Mouse (Mus musculus) midbrain, embryonic 10.5 days (tissue): ENCODE measurements at regions not wholly inside any gene's neighbourhood (a gene's known extent, or its start where the extent isn't known, plus 50 kb on each side); places are given as distances from the start of the nearest gene placed in this dataset.

Experiments used
- DNase-seq: peaks from one replicate; pipeline ENCODE4 v3.0.0-alpha.2; 2017; ENCODE audit warnings: low spot score
- H3K27ac ChIP-seq: fragments of 300-500 bp; sonication (generic); replicated peaks from 2 replicates; pipeline ENCODE4 v1.5.1; 2016; ENCODE audit warnings: mild to moderate bottlenecking
- H3K27me3 ChIP-seq: fragments of 300-500 bp; sonication (generic); 2 replicates; pipeline ENCODE4 v1.6.1; 2016; ENCODE audit warnings: low read depth, mild to moderate bottlenecking; ENCODE audit not compliant: poor library complexity, severe bottlenecking
- H3K36me3 ChIP-seq: fragments of 300-500 bp; sonication (generic); 2 replicates; pipeline ENCODE4 v1.6.1; 2016; ENCODE audit warnings: mild to moderate bottlenecking, moderate library complexity
- H3K4me1 ChIP-seq: fragments of 300-500 bp; sonication (generic); 2 replicates; pipeline ENCODE4 v1.6.1; 2016
- H3K4me3 ChIP-seq: fragments of 300-500 bp; sonication (generic); 2 replicates; pipeline ENCODE4 v1.5.1; 2016; ENCODE audit warnings: mild to moderate bottlenecking, moderate library complexity
- H3K9me3 ChIP-seq: fragments of 300-500 bp; sonication (generic); replicated peaks from 2 replicates; pipeline ENCODE4 v1.6.1; 2016; ENCODE audit warnings: mild to moderate bottlenecking
- WGBS: fragments of 180-500 bp; shearing (Covaris S2); methylation state at CpG from one replicate; pipeline ENCODE4 v1.1.7; 2016; 5-methylcytosine and 5-hydroxymethylcytosine counted together

DNA sequence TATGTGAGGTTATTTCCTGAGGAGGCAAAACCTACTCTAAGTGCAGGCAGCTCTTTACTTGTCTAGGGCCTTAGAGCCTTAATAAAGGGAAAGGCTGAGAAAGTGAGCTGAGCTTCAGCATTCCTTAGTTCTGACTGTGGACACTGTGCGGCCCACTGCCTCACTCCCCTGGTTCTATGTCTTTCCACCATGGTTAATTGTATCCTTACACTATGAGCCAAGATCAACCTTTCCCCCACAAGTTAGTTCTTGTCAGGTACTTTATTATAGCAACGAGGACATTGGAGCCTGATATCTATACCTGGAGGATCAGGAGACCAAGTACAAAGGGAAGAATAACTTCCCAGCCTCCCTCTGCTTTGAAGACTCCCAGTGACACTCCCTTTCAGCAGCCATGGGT, 101.7 kb upstream of the Tbl1xr1 start:
- Histone ChIP-seq H3K27ac (no peak overlapping the region), H3K4me1 (peaks cover 3% of the 10 kb centered on the region; the same call in 1 of the 2 replicates), H3K9me3 (no peaks in the 10 kb centered on the region), H3K4me3 (no peak overlapping the region), H3K27me3 (no peaks in the 10 kb centered on the region), H3K36me3 (no peaks in the 10 kb centered on the region)
- DNase-seq = no peak
- WGBS = 93% methylated on average over 2 of the region's 2 CpGs

DNA sequence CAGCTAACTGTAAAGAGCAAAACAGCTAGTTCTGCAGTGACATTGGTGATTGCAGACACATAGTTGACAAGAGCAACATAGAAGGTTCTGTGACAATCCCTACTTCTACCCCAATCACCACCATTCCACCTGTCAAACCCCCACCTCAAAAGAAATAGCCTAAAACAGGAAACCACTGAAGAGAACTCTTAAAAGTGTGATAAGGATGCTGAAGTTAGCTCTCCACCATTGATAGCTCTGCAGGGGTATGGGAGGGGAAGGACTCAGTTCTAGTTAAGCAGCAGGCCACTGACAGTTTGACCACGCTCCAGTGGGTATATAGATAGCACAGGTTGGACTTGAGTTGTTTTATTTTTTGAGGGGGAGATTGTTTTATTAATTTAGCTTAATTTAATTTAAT, 98.7 kb upstream of the Tbl1xr1 start:
- Histone ChIP-seq H3K27me3 (no peaks in the 10 kb centered on the region), H3K27ac (no peak overlapping the region), H3K9me3 (no peaks in the 10 kb centered on the region), H3K4me3 (no peak overlapping the region), H3K4me1 (no peaks in the 10 kb centered on the region), H3K36me3 (no peaks in the 10 kb centered on the region)
- no peak for DNase-seq
- WGBS = 89% methylated on average over 1 of the region's 1 CpGs

DNA sequence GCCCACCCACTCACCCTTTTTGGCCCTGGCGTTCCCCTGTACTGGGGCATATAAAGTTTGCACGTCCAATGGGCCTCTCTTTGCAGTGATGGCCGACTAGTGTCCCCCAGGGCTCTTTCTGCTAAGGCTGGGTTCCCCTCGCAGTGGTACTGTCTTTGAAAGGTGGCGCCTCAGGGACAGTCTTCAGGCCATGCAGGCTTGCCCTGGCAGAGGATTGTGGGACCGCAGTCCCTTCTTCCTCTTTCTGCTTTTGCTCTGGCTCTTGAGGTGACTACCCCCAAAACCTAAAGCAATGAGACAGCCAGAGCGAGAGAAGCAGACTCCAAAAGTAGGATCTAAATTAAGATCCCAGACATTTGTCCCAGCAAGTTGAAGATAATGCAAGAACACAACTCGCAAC, 93.5 kb upstream of the Tbl1xr1 start:
- Histone ChIP-seq H3K27me3 (no peaks in the 10 kb centered on the region), H3K27ac (no peak overlapping the region), H3K9me3 (no peaks in the 10 kb centered on the region), H3K4me3 (no peak overlapping the region), H3K4me1 (no peaks in the 10 kb centered on the region), H3K36me3 (no peaks in the 10 kb centered on the region)
- WGBS = 91% methylated on average over 8 of the region's 8 CpGs
- no peak for DNase-seq

DNA sequence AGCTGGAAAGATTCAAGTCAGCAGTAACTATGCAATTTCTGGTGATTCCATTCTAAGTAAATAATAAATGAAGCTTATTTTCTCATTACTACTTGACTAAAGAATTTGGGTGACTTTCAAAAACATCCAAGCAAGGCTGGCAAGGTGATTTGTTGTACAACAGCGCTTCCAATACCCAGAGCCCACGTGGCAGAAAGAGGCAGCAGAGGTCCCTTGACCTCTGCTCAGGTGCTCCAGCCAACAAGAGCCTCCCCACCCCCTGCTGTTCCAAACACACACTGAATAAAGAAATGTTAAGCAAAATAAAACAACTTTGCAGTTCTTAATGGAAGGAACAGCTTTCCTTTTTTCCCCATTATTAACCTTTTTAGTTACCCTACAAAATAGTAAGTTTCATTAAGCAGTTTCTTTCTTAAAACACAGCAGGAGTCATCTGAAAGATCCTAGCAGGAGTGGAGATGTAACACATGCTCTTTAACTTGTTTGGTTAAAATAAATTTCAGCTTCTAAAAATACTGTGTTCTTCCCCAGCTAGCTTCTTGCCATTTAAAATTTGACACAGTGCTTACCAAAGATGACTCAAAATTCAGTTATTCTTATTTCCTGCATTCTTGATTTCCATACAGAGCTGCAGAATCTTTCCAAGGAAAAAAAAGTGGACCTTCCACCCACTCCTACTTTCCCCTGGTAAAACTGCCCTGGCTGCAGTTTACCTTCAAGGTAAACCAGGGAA, 92.3 kb upstream of the Tbl1xr1 start:
- Histone ChIP-seq H3K4me1 (no peaks in the 10 kb centered on the region), H3K4me3 (no peak overlapping the region), H3K27ac (no peak overlapping the region), H3K27me3 (no peaks in the 10 kb centered on the region), H3K36me3 (no peaks in the 10 kb centered on the region), H3K9me3 (no peaks in the 10 kb centered on the region)
- DNase-seq = no peak
- WGBS = 40% methylated on average over 2 of the region's 2 CpGs

DNA sequence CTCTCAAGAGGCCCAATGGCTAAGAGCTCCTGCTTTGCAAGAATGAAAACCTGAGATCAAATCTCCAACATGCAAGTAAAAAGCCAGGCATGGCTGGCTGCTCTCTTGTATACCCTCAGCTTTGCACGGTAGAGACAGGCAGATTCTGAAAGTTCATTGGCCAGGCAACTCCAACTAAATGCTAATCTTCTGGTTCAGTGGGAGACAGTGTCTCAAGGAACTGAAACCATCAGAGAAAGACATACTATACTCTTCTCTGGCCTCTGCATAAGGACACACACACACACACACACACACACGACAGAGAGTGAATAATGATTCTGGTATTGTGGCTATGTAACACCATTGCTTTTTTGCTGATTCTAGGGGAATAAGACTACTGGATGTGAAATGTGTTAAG, 91.6 kb upstream of the Tbl1xr1 start:
- H3K9me3 ChIP-seq = no peaks in the 10 kb centered on the region
- H3K36me3 ChIP-seq = no peaks in the 10 kb centered on the region
- H3K4me3 ChIP-seq = no peak overlapping the region
- WGBS = 68% methylated on average over 2 of the region's 2 CpGs
- H3K27me3 ChIP-seq = no peaks in the 10 kb centered on the region
- H3K27ac ChIP-seq = no peak overlapping the region
- DNase-seq = no peak
- H3K4me1 ChIP-seq = no peaks in the 10 kb centered on the region

DNA sequence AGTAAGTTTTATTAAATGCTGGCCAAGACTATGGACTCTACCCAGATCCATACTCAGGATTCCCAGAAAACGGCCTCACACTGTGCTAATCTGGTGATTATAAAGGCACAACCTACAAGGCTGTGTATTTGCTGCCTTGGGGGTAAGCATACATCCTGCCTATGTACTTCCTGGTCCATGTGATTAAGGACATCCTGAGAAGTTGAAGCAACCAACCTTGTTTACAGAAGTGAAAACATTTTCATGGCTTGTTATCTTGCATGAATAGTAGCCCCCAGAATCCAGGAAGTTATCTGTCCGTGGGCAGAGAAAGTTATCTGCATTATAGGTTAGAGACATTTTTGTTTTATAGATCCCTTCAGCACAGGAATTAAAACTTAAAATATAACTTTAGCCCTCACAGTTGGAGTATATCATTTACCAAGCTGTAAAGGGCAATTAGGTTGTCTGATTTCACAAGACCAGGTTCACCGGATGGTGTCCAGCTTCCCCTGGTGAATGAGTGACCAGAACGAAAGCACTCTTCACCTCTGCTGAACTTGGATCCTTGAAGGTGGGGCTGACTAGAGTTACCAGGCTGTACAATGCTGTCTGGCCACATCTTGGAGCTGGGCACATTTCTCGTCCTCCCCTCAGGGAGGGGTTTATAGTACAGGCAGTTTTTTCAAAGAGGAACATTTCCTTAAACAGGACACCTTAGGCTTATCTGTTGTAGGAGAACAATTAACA, 90.1 kb upstream of the Tbl1xr1 start:
- 84% methylated on average over 5 of the region's 5 CpGs for WGBS
- no peaks in the 10 kb centered on the region for H3K27me3 ChIP-seq
- no peak for DNase-seq

DNA sequence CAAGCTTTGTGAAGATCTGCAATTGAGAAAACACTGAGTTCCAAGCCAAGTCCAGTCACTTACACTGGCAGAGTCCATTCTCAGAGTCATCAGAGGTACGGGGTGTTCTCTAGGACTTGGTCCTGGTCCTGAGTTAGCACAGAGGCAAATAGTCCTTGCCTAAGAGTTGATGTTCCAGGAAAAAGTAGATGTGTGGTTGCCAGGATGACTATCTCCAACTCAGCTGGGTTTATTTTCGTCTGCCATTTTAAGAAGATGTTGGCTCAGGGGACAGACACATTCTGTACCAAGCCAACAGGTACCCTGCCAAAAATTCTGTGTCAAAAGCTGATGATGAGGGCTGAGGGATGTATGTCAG, 89.6 kb upstream of the Tbl1xr1 start:
- DNase-seq = no peak
- Histone ChIP-seq H3K4me3 (no peak overlapping the region), H3K27me3 (no peaks in the 10 kb centered on the region), H3K36me3 (no peaks in the 10 kb centered on the region), H3K27ac (no peak overlapping the region), H3K9me3 (no peaks in the 10 kb centered on the region), H3K4me1 (no peaks in the 10 kb centered on the region)
- 85% methylated on average over 2 of the region's 2 CpGs for WGBS

More for the DNA sequence above, 90.1 kb upstream of the Tbl1xr1 start:
- Histone ChIP-seq H3K27ac (no peak overlapping the region), H3K9me3 (no peaks in the 10 kb centered on the region), H3K4me3 (no peak overlapping the region), H3K36me3 (no peaks in the 10 kb centered on the region), H3K4me1 (no peaks in the 10 kb centered on the region)

DNA sequence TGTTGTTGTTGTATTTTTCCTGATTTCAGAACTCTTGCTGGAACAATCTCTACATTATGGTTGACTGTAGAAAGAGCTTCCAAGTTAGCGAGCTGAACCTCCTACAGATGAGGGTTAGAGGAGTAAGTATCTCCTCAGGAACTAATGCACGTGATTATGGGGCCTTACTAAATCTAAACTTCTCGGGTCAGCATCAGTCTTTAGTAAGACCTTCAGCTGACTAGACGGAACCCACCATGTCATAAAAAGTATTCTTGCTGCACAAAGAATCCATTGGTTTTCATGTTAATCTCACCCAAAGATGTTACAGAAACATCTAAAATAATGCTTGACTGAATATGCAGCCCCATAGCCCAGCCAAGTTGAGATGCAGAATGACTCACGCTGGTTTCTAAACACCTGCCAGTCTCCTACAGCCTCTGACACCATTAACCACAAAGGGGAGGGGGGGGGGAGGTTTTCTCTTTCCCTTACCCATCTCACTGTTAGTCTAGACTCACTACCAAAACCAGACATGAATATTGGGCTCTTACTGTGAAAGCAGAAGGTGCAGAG, 88.9 kb upstream of the Tbl1xr1 start:
- no peak for DNase-seq
- no peaks in the 10 kb centered on the region for H3K4me1 ChIP-seq
- WGBS = 80% methylated on average over 5 of the region's 5 CpGs
- H3K4me3 ChIP-seq = no peak overlapping the region
- no peaks in the 10 kb centered on the region for H3K9me3 ChIP-seq
- no peaks in the 10 kb centered on the region for H3K27me3 ChIP-seq
- H3K36me3 ChIP-seq = no peaks in the 10 kb centered on the region
- no peak overlapping the region for H3K27ac ChIP-seq

DNA sequence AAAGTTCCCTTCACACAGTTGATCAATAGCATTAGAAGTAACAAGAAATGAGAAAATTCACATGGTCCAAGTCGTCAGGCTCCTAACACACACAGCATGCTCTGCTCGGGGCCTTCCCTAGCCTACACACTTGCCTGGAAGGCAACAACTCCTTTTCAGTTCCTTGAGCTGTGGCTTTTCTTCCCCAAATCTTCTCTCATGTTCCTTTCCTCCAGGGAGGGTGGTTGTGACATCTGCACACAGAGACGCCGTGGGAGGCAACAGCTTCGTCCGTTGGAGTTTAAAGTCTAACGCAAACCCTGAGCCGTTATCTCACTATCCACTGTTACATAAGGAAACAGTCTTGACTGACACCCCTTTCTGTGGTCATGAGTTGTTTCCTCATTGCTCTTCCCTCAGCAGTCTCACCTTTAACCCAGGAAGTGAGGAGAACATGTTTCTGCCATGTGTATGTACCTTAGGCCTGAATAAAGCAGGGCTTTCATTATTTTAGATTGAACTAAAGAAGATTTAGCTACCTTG, 88.4 kb upstream of the Tbl1xr1 start:
- Histone ChIP-seq H3K9me3 (no peaks in the 10 kb centered on the region), H3K27ac (no peak overlapping the region), H3K4me1 (no peaks in the 10 kb centered on the region), H3K27me3 (no peaks in the 10 kb centered on the region), H3K4me3 (no peak overlapping the region), H3K36me3 (no peaks in the 10 kb centered on the region)
- 93% methylated on average over 8 of the region's 8 CpGs for WGBS
- DNase-seq = no peak

DNA sequence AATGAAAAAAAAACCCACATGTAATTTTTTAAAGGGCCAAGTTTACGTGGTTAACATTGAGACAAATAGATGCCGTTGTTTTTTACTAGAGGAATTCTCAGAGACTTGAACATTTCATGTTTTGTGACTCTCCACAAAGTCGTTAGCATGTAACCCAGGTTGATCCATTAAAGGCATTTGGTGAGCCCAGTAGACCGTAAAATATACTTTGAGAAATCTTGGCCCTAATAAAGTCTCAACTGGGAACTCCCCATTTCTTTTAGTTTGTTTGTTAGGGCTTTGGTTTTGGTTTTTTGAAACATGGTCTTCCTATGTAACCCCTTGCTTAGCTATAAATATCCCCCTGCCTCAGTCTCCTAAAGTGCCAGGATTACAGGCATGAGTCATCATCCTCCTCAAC, 85.9 kb upstream of the Tbl1xr1 start:
- H3K27me3 ChIP-seq = no peaks in the 10 kb centered on the region
- no peak overlapping the region for H3K27ac ChIP-seq
- H3K9me3 ChIP-seq = no peaks in the 10 kb centered on the region
- no peak for DNase-seq
- H3K4me1 ChIP-seq = no peaks in the 10 kb centered on the region
- no peaks in the 10 kb centered on the region for H3K36me3 ChIP-seq
- no peak overlapping the region for H3K4me3 ChIP-seq
- 88% methylated on average over 4 of the region's 4 CpGs for WGBS

DNA sequence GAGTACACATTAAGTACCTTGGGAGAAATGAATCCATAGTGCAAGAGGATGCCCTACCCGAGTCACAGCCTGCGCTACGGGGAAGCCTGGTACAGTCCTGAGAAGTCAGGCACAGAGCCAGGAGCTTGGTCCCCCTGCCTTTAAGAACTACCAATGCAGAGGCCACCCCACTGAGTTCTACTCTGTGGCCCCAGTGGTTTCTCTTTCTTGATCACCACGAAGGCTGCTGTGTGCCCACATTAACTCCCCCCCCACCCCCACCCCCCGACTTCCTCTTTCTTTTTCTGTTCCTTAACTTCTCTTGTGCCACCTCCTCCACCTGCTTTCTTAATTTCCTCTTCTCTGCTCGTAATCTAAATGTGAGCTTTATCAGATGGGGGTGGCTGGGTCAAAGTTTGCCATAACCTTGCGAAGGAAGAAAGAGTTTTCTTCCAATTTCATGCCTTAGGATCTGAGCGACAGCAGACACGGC, 84.7 kb upstream of the Tbl1xr1 start:
- no peaks in the 10 kb centered on the region for H3K36me3 ChIP-seq
- no peaks in the 10 kb centered on the region for H3K4me1 ChIP-seq
- no peak overlapping the region for H3K27ac ChIP-seq
- DNase-seq = no peak
- H3K9me3 ChIP-seq = no peaks in the 10 kb centered on the region
- H3K27me3 ChIP-seq = no peaks in the 10 kb centered on the region
- H3K4me3 ChIP-seq = no peak overlapping the region
- WGBS = 76% methylated on average over 9 of the region's 9 CpGs

DNA sequence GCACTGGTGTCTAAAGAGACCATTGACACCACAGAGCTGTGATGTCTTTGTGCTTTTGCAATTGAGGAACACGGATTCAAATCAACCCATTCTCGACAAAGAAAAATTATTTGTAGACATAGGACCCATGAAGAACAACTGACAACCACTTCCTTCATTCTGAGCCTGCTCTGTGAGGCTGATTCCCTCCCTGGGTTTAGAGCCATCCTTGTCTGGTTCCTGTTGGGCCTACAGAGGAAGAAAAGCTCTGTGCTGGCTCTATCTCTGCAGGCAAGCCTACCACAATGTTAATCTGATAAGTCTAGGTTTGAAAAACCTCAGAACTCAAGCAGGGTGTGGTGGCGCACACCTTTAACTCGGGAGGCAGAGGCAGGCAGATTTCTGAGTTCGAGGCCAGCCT, 84.2 kb upstream of the Tbl1xr1 start:
- no peak for DNase-seq
- WGBS = 92% methylated on average over 5 of the region's 5 CpGs
- Histone ChIP-seq H3K27me3 (no peaks in the 10 kb centered on the region), H3K36me3 (no peaks in the 10 kb centered on the region), H3K27ac (no peak overlapping the region), H3K9me3 (no peaks in the 10 kb centered on the region), H3K4me3 (no peak overlapping the region), H3K4me1 (no peaks in the 10 kb centered on the region)

DNA sequence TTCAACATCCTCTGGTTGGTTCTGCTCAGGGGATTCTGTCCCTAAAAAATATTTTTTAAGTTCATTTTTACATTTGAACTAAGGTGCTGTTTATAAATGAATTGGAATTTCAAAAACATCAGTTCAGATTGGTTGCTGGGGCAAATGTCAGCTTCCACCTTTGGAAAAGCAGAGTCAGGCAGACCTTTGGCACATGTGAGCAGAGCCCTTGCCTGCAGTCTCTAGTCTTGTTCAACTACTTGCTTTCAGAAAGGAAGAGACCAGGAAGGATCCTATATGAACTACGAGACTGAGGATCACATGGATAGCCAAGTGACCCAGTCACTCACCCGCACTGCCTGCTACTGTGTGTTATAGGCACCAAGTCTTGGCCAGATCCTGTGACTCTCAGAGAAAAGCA, 82.5 kb upstream of the Tbl1xr1 start:
- Histone ChIP-seq H3K36me3 (no peaks in the 10 kb centered on the region), H3K4me1 (no peaks in the 10 kb centered on the region), H3K4me3 (no peak overlapping the region), H3K9me3 (no peaks in the 10 kb centered on the region), H3K27me3 (no peaks in the 10 kb centered on the region), H3K27ac (no peak overlapping the region)
- 89% methylated on average over 2 of the region's 2 CpGs for WGBS
- DNase-seq = no peak
